Mouse (Mus musculus) neural tube, embryonic 14.5 days (tissue): ENCODE data around the gene Dab1. TPM values are rescaled to one million over a fixed set of nuclear protein-coding genes. Genes with fewer than 3 reads are reported as not detected.
A peak's percentile ranks its signal among the peaks of the same experiment; 100 is the strongest.

ENCODE experiments used
- ATAC-seq: fragments of 200-750 bp; cut with Nextera tagmentation; 2 replicates; pipeline ENCODE4 v1.8.0; 2017; ENCODE audit warnings: low read depth, mild to moderate bottlenecking, moderate TSS enrichment, moderate library complexity
- H3K27ac ChIP-seq: fragments of 300-500 bp; sonication (generic); 2 replicates; pipeline ENCODE4 v1.5.1; 2014; ENCODE audit warnings: low read depth, mild to moderate bottlenecking, control low read depth, low read length, moderate library complexity, mixed read lengths
- H3K27me3 ChIP-seq: fragments of 300-500 bp; sonication (generic); 2 replicates; pipeline ENCODE4 v1.6.1; 2014; ENCODE audit warnings: low read length; ENCODE audit not compliant: control insufficient read depth, insufficient read depth
- H3K36me3 ChIP-seq: fragments of 300-500 bp; sonication (generic); 2 replicates; pipeline ENCODE4 v1.6.1; 2014; ENCODE audit warnings: low read length, mixed read lengths; ENCODE audit not compliant: control insufficient read depth, insufficient read depth
- H3K4me1 ChIP-seq: fragments of 300-500 bp; sonication (generic); 2 replicates; pipeline ENCODE4 v1.6.1; 2014; ENCODE audit warnings: low read length; ENCODE audit not compliant: control insufficient read depth, insufficient read depth
- H3K4me2 ChIP-seq: fragments of 300-500 bp; sonication (generic); 2 replicates; pipeline ENCODE4 v1.6.1; 2014; ENCODE audit warnings: mild to moderate bottlenecking, low read depth, low read length, control low read depth
- H3K4me3 ChIP-seq: fragments of 300-500 bp; sonication (generic); 2 replicates; pipeline ENCODE4 v1.5.1; 2014; ENCODE audit warnings: low read depth, low read length, control low read depth, mixed read lengths
- H3K9ac ChIP-seq: fragments of 300-500 bp; sonication (generic); replicated peaks from 2 replicates; pipeline ENCODE4 v1.6.1; 2014; ENCODE audit warnings: low read depth, mild to moderate bottlenecking, control low read depth, low read length, mixed read lengths
- H3K9me3 ChIP-seq: fragments of 300-500 bp; sonication (generic); 2 replicates; pipeline ENCODE4 v1.6.1; 2016; ENCODE audit warnings: low read length; ENCODE audit not compliant: control insufficient read depth
- WGBS: fragments of 180-500 bp; shearing (Covaris S2); extraction: QIAGEN DNeasy Blood & Tissue Kit; methylation state at CpG from one replicate; pipeline ENCODE4 v1.1.7; 2014; 5-methylcytosine and 5-hydroxymethylcytosine counted together
- polyA plus RNA-seq: library from polyadenylated mRNA; unstranded; fragments of >200 nt; fragmentation: Nextera tagmentation; extraction: Ambion mirVana; gene quantifications from 2 replicates; pipeline ENCODE4 v1.2.1, GENCODE M21; 2014

Dab1 gene
- polyA plus RNA-seq, 1 experiment from 2014 or later: 58.0 TPM

GRCm38 (mm10) chr4:103822669-103823068 lies 203.5 kb downstream of the Dab1 start:
- no peaks in the 10 kb centered on the region for H3K27me3 ChIP-seq
- H3K4me2 ChIP-seq: no peak overlapping the region
- H3K9me3 ChIP-seq: no peaks in the 10 kb centered on the region
- H3K4me1 ChIP-seq: no peaks in the 10 kb centered on the region
- no peak overlapping the region for H3K9ac ChIP-seq
- H3K4me3 ChIP-seq: no peak overlapping the region
- no peak overlapping the region for H3K27ac ChIP-seq
- H3K36me3 ChIP-seq: no peaks in the 10 kb centered on the region
- 0 out of 2 replicates have a peak, but pooled peaks have one; percentile 17 for ATAC-seq
- 69% methylated on average over 4 of the region's 4 CpGs for WGBS

- no peak overlapping the region for H3K4me2 ChIP-seq
- ATAC-seq: no peak
- no peaks in the 10 kb centered on the region for H3K36me3 ChIP-seq
- no peak overlapping the region for H3K4me3 ChIP-seq
- WGBS: 7% methylated on average over 5 of the region's 5 CpGs
- no peak overlapping the region for H3K27ac ChIP-seq
- no peaks in the 10 kb centered on the region for H3K27me3 ChIP-seq
- H3K9ac ChIP-seq: no peak overlapping the region
- no peaks in the 10 kb centered on the region for H3K9me3 ChIP-seq
- no peaks in the 10 kb centered on the region for H3K4me1 ChIP-seq
Measured at GRCm38 (mm10) chr4:103838377-103838776, 219.2 kb downstream of the Dab1 start.

GRCm38 (mm10) chr4:103839541-103839940 lies 220.4 kb downstream of the Dab1 start:
- no peaks in the 10 kb centered on the region for H3K36me3 ChIP-seq
- ATAC-seq: no peak
- no peak overlapping the region for H3K9ac ChIP-seq
- H3K4me1 ChIP-seq: no peaks in the 10 kb centered on the region
- no peak overlapping the region for H3K4me3 ChIP-seq
- no peak overlapping the region for H3K4me2 ChIP-seq
- no peaks in the 10 kb centered on the region for H3K27me3 ChIP-seq
- no peak overlapping the region for H3K27ac ChIP-seq
- 80% methylated on average over 2 of the region's 2 CpGs for WGBS
- no peaks in the 10 kb centered on the region for H3K9me3 ChIP-seq

GRCm38 (mm10) chr4:103841126-103841525 lies 222.0 kb downstream of the Dab1 start:
- Histone ChIP-seq H3K9me3 (no peaks in the 10 kb centered on the region), H3K9ac (no peak overlapping the region), H3K27me3 (no peaks in the 10 kb centered on the region), H3K36me3 (no peaks in the 10 kb centered on the region), H3K4me2 (no peak overlapping the region), H3K4me3 (no peak overlapping the region), H3K27ac (no peak overlapping the region), H3K4me1 (no peaks in the 10 kb centered on the region)
- WGBS: 69% methylated on average over 7 of the region's 7 CpGs
- no peak for ATAC-seq

GRCm38 (mm10) chr4:103844635-103845034 lies 225.5 kb downstream of the Dab1 start:
- Histone ChIP-seq H3K9me3 (no peaks in the 10 kb centered on the region), H3K4me2 (no peak overlapping the region), H3K36me3 (no peaks in the 10 kb centered on the region), H3K4me3 (no peak overlapping the region), H3K27me3 (no peaks in the 10 kb centered on the region), H3K9ac (no peak overlapping the region), H3K4me1 (no peaks in the 10 kb centered on the region), H3K27ac (no peak overlapping the region)
- ATAC-seq: no peak
- 60% methylated on average over 7 of the region's 7 CpGs for WGBS

- Histone ChIP-seq H3K9me3 (no peaks in the 10 kb centered on the region), H3K27ac (no peak overlapping the region), H3K36me3 (no peaks in the 10 kb centered on the region), H3K9ac (no peak overlapping the region), H3K4me2 (no peak overlapping the region), H3K4me1 (no peaks in the 10 kb centered on the region), H3K27me3 (no peaks in the 10 kb centered on the region), H3K4me3 (no peak overlapping the region)
- WGBS: 19% methylated on average over 1 of the region's 1 CpGs
- no peak for ATAC-seq
Measured at GRCm38 (mm10) chr4:103857173-103857572, 238.0 kb downstream of the Dab1 start.

- 46% methylated on average over 3 of the region's 3 CpGs for WGBS
- ATAC-seq: no peak
- Histone ChIP-seq H3K27me3 (no peaks in the 10 kb centered on the region), H3K27ac (no peak overlapping the region), H3K4me1 (no peaks in the 10 kb centered on the region), H3K9ac (no peak overlapping the region), H3K36me3 (no peaks in the 10 kb centered on the region), H3K4me3 (no peak overlapping the region), H3K9me3 (no peaks in the 10 kb centered on the region), H3K4me2 (no peak overlapping the region)
Measured at GRCm38 (mm10) chr4:103875564-103875963, 256.4 kb downstream of the Dab1 start.

- Histone ChIP-seq H3K27me3 (no peaks in the 10 kb centered on the region), H3K4me2 (no peak overlapping the region), H3K4me1 (no peaks in the 10 kb centered on the region), H3K4me3 (no peak overlapping the region), H3K36me3 (no peaks in the 10 kb centered on the region), H3K27ac (no peak overlapping the region), H3K9me3 (no peaks in the 10 kb centered on the region), H3K9ac (no peak overlapping the region)
- no peak for ATAC-seq
- 57% methylated on average over 4 of the region's 4 CpGs for WGBS
Measured at GRCm38 (mm10) chr4:103878841-103879240, 259.7 kb downstream of the Dab1 start.

- H3K9me3 ChIP-seq: no peaks in the 10 kb centered on the region
- H3K4me1 ChIP-seq: no peaks in the 10 kb centered on the region
- H3K4me3 ChIP-seq: no peak overlapping the region
- H3K27ac ChIP-seq: no peak overlapping the region
- no peak overlapping the region for H3K9ac ChIP-seq
- H3K36me3 ChIP-seq: no peaks in the 10 kb centered on the region
- 51% methylated on average over 3 of the region's 3 CpGs for WGBS
- no peaks in the 10 kb centered on the region for H3K27me3 ChIP-seq
- H3K4me2 ChIP-seq: no peak overlapping the region
- ATAC-seq: no peak; the same call in 1 of the 2 replicates
Measured at GRCm38 (mm10) chr4:103881641-103882040, 262.5 kb downstream of the Dab1 start.

- Histone ChIP-seq H3K9ac (no peak overlapping the region), H3K9me3 (no peaks in the 10 kb centered on the region), H3K27me3 (no peaks in the 10 kb centered on the region), H3K4me2 (no peak overlapping the region), H3K27ac (no peak overlapping the region), H3K4me1 (no peaks in the 10 kb centered on the region), H3K4me3 (no peak overlapping the region), H3K36me3 (no peaks in the 10 kb centered on the region)
- no peak for ATAC-seq
- 74% methylated on average over 2 of the region's 2 CpGs for WGBS
Measured at GRCm38 (mm10) chr4:103888086-103888485, 268.9 kb downstream of the Dab1 start.
